Mouse (Mus musculus): ENCODE results near the gene Fbxo44.
"Not testable (repeated sequence)": the region's sequence is repeated elsewhere in the genome, so short reads cannot be mapped to it uniquely, and the experiment has no call there.

The Fbxo44 gene
- long read RNA-seq, experiment 1, transcript Fbxo44-201 (6 exons, 1,829 nt) = major isoform, 8 of 15 reads
- long read RNA-seq, experiment 1, partial matches to known transcripts = 1 of 15 reads
- long read RNA-seq, experiment 1, other reads (novel, unspliced or antisense) = 5 of 15 reads
- long read RNA-seq, experiment 2, transcript Fbxo44-201 (6 exons, 1,829 nt) = major isoform, 9 of 18 reads
- long read RNA-seq, experiment 2, partial matches to known transcripts = 1 of 18 reads
- long read RNA-seq, experiment 2, other reads (novel, unspliced or antisense) = 7 of 18 reads

DNA sequence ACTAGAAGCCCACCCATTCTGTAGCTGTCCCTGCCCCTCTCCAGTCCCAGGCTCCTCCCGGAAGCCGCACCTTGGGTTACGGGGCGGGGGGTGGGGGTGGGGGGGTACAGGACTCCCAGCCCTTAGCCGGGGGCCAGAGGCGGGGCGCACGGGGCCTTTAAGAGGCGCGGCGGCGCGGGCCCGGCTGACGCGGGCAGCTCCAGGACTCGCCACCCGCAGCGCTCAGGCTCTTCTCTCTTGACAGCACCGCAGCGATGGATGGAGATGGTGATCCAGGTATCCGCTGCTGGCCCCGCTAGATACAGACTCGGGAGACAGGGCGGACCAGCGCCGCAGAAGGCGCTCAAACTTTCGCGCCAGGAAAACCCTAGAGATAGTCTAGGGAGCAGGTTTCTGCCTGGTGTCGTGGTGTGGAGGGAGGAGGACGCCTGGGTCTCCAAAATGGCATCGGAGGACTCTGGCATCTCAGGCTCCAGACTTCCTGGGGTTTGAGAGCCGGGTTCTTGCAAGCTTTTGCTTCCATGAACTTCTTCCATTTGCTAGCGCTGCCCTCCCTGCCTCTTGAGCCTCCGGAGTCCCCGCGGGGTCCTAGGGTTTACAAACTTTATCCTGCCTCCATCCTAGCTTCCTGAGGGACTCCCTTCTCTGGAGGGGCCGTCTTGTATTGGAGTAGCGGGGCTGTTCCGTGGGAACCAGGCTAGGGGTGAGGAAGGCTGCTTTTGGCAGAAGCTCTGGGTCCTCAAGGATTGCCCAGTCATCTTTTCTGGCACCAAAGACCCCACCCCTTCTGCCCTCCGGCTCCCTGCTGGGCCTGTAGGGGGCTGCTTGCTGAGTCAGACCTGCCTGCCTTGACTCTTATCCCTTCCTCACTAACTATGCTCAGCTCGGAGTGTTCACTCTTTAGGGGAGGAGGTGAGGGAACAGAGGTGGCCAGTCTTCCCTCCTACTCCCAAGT, at the start of gene Fbxo44, which contains the start of gene Fbxo2:
TSS of gene Fbxo44 (minus strand) at position 47 of the 955 bp plus-strand sequence.
TSS of gene Fbxo2 (plus strand) at position 186 of the 955 bp plus-strand sequence.
- intact Hi-C loops (cut with DNase I) = no loop called here

- intact Hi-C loops (cut with DNase I) = no loop called here
Measured at GRCm38 (mm10) chr4:148204873-148205232, 44.6 kb upstream of the Fbxo44 start.

DNA sequence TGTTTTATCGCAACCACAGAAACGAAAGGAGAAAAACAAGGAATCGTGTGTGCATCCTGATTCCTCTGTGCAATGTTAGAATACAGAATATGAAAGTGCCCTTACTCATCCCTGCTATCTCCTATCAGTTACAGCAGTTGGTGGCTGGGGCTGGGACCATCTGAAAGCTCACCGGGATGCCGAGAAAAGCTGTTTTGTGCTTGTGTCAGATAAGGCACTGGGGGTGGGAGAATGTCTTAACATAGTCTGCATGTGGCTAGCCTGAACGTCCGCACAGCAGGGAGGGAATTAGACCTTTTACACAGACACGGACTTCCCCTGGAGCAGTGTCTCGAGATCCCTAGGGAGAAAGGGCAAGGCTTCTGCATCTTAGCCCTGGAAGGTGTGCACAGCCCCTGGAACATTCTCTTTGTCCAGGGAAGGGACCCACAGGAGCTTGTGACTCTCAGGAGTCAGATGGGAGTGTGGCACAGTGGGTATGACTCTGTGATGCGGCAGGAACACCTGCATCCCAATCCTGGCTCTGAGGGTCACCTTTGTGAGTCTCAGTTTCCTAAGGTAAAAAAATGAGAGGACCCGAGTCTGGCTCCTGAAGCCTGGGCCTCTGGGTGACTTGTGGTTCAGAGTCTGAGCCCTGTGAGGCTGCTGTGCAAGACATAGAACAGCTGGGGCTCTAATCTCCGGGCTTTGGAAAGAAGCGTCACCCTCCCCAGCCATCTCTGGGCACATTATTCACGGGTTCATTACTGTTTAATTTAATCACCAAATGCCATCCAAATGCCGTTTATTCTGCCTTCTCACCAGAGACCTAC, 44.0 kb upstream of the Fbxo44 start:
- intact Hi-C loops (cut with DNase I) = no loop called here

GRCm38 (mm10) chr4:148203557-148203956, 43.3 kb upstream of the Fbxo44 start:
- intact Hi-C loops (cut with DNase I) = no loop called here

GRCm38 (mm10) chr4:148198721-148199120, 38.4 kb upstream of the Fbxo44 start:
- intact Hi-C loops (cut with DNase I) = loop anchor here (10.0 kb wide), 1 partner anchor 206 kb away; no protein-coding TSS in a partner anchor

- intact Hi-C loops (cut with DNase I) = loop anchor here (10.0 kb wide), 1 partner anchor 210 kb away; no protein-coding TSS in a partner anchor
Measured at GRCm38 (mm10) chr4:148194400-148194799, 34.1 kb upstream of the Fbxo44 start.

GRCm38 (mm10) chr4:148192707-148193245, 32.5 kb upstream of the Fbxo44 start:
- intact Hi-C loops (cut with DNase I) = loop anchor here (10.0 kb wide), 1 partner anchor 212 kb away; no protein-coding TSS in a partner anchor

DNA sequence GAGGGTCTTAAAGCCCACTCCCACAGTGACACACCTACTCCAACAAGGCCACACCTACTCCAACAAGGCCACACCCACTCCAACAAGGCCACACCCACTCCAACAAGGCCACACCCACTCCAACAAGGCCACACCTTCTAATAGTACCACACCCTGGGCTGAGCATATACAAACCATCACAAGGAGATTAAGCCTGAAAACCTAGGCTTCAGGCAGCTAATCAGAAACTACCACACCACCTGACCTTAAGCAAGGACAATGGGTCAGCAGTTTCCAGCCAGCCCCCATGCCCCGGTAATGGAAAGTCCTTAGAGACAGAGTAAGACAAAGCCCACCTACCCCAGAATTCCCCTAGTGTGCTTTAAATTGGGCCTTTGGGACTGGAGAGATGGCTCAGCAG, 28.5 kb upstream of the Fbxo44 start:
- intact Hi-C loops (cut with DNase I) = not testable (repeated sequence)

- intact Hi-C loops (cut with DNase I) = no loop called here
Measured at GRCm38 (mm10) chr4:148185819-148186218, 25.5 kb upstream of the Fbxo44 start.

- intact Hi-C loops (cut with DNase I) = no loop called here
Measured at GRCm38 (mm10) chr4:148184564-148184963, 24.3 kb upstream of the Fbxo44 start.

- intact Hi-C loops (cut with DNase I) = no loop called here
Measured at GRCm38 (mm10) chr4:148182363-148182762, 22.1 kb upstream of the Fbxo44 start.

GRCm38 (mm10) chr4:148181483-148181882, 21.2 kb upstream of the Fbxo44 start:
- intact Hi-C loops (cut with DNase I) = no loop called here

DNA sequence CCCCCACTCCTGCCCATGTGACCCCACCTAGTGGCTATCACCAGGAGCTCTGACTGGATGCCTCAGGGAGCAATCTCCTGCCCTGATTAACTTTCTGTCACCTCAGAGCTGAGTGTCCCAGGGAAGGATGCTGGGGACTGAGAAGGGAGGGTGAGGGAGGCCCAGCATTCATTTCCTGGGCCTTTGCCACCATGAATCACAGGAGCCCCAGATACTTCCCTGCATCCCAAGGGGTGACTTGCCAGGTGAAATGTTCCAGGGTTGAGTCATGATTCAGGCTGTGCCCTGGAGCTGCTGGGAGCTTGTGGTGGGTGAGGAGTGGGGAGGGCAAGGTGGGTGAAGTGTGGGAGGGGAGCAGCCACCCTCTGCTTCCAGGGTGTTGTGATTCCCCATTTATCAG, 17.4 kb upstream of the Fbxo44 start:
- intact Hi-C loops (cut with DNase I) = loop anchor here (5.0 kb wide), 1 partner anchor 110 kb away; the partner anchor contains the start of gene Disp3

DNA sequence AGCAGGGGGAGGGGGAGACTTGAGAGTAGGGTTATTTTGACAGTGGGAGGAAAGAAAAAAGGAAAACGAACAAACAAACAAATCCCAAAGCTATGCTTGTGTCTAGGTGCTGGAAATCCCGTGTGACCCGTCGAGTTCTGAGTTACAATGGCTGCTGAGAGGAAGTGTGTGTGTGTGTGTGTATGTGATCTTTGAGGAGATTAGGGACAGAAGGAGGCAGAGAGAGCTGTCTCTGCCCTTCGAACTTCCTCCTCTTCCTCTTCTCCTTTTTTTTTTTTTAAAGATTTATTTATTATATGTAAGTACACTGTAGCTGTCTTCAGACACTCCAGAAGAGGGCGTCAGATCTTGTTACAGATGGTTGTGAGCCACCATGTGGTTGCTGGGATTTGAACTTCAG, 16.3 kb upstream of the Fbxo44 start:
- intact Hi-C loops (cut with DNase I) = loop anchor here (5.0 kb wide), 1 partner anchor 111 kb away; the partner anchor contains the start of gene Disp3

- intact Hi-C loops (cut with DNase I) = loop anchor here (5.0 kb wide), 1 partner anchor 163 kb away; no protein-coding TSS in a partner anchor
Measured at GRCm38 (mm10) chr4:148174495-148174862, 14.2 kb upstream of the Fbxo44 start.

DNA sequence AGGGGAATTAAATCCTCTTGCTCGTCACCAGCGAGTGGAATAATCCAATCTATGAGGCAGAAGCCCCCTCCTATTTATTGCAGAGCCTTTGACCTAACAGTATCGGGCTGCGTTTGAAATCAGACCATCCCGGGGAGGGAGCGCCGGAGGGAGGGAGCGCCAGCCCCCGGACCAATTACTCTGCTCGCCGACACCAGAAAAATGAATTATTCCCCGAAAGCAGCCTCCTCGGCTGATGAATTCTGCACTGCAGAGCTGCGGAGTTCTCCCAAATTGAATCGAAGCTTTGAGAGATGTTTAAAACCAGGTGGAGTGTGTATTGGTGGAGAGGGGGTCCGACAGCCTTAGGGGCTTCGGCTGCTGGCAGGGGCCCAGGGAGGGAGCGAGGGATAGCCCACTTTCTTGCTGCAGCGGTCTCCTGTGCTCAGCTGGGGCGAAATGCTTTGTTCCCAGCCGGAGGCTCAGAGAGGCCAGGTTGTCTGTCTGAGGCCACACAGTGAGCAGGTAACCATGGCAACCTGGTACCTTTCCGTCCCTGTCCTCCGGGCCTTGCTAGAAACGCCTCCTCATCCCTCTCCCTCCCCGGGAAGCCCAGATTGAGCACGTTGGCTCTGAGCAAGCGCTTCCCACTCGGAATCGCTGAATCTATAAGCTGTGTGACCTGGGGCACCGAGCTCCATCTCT, 13.7 kb upstream of the Fbxo44 start:
- intact Hi-C loops (cut with DNase I) = loop anchor here (5.0 kb wide), 1 partner anchor 163 kb away; no protein-coding TSS in a partner anchor

DNA sequence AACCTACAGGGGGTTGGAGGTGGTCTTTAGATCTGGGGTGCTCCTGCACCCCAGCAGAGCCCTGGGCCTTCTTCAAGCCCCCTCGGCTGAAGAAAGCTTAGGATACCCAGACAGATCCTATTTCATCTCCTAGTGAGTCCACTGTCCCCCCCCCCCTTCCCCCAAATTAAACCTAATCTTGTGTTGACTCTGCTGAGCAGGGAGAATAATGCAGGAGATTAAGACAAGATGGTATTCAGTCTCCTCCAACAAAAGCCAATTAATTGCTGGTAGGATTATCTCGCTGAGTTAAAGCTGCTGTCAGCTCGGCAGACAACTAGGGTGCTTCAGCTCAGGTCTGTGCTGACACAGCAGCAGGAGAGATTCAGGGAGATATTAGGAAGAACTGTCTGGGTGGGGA, 11.0 kb upstream of the Fbxo44 start:
- intact Hi-C loops (cut with DNase I) = loop anchor here (2.0 to 5.0 kb wide), 2 partner anchors 166 to 264 kb away; no protein-coding TSS in a partner anchor

DNA sequence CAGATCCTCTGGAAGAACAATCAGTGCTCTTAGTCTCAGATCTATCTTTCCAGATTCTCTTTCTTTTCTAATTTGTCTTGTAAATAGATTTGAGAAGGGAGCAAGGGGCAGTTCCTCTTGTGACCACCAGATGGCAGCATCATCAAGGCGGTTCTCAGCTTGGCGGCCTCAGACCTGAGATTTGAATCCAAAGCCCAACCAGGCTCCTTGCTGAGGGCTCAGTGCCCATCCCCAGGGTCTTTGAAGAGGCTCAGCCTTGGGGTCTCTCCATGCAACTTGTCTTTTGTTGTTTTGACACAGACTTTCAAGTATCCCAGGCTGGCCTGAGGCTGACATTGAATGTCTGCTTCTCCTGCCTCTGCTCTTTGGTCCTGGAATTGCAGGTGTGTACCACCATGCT, 10.6 kb upstream of the Fbxo44 start:
- intact Hi-C loops (cut with DNase I) = loop anchor here (2.0 to 5.0 kb wide), 2 partner anchors 166 to 264 kb away; no protein-coding TSS in a partner anchor

GRCm38 (mm10) chr4:148169586-148169985, 9.3 kb upstream of the Fbxo44 start:
- intact Hi-C loops (cut with DNase I) = loop anchor here (2.0 kb wide), 1 partner anchor 219 kb away; no protein-coding TSS in a partner anchor

GRCm38 (mm10) chr4:148168287-148168686, 8.0 kb upstream of the Fbxo44 start:
- intact Hi-C loops (cut with DNase I) = loop anchor here (2.0 kb wide), 1 partner anchor 221 kb away; no protein-coding TSS in a partner anchor
